Mouse (Mus musculus): ENCODE results near the gene Gnat3.
"Not testable (repeated sequence)": the region's sequence is repeated elsewhere in the genome, so short reads cannot be mapped to it uniquely, and the experiment has no call there.

Gene Gnat3

GRCm38 (mm10) chr5:17962249-17962648 lies at the start of gene Gnat3:
Gene Gnat3, plus strand, starts transcription at chr5:17962549.
- DNase-seq (ENCODE audit: low spot score) = no peak

- no peak for DNase-seq (ENCODE audit: low spot score)
Measured at GRCm38 (mm10) chr5:17918966-17919365, 43.4 kb upstream of the Gnat3 start.

- no peak for DNase-seq (ENCODE audit: low spot score)
Measured at GRCm38 (mm10) chr5:17923648-17924047, 38.7 kb upstream of the Gnat3 start.

- no peak for DNase-seq (ENCODE audit: low spot score)
Measured at GRCm38 (mm10) chr5:17924085-17924518, 38.2 kb upstream of the Gnat3 start.

- no peak for DNase-seq (ENCODE audit: low spot score)
Measured at GRCm38 (mm10) chr5:17928471-17928870, 33.9 kb upstream of the Gnat3 start.

- DNase-seq (ENCODE audit: low spot score) = no peak
Measured at GRCm38 (mm10) chr5:17929006-17929567, 33.3 kb upstream of the Gnat3 start.

- not testable (repeated sequence) for DNase-seq (ENCODE audit: low spot score)
Measured at GRCm38 (mm10) chr5:17931588-17931987, 30.8 kb upstream of the Gnat3 start.

- DNase-seq (ENCODE audit: low spot score) = no peak
Measured at GRCm38 (mm10) chr5:17934501-17934900, 27.8 kb upstream of the Gnat3 start.

- no peak for DNase-seq (ENCODE audit: low spot score)
Measured at GRCm38 (mm10) chr5:17938170-17938939, 24.0 kb upstream of the Gnat3 start.

- DNase-seq (ENCODE audit: low spot score) = no peak
Measured at GRCm38 (mm10) chr5:17956468-17956867, 5.9 kb upstream of the Gnat3 start.

GRCm38 (mm10) chr5:17969704-17970390 lies 7.5 kb downstream of the Gnat3 start:
- DNase-seq (ENCODE audit: low spot score) = no peak

GRCm38 (mm10) chr5:17970391-17970730 lies 8.0 kb downstream of the Gnat3 start:
- DNase-seq (ENCODE audit: low spot score) = no peak

- no peak for DNase-seq (ENCODE audit: low spot score)
Measured at GRCm38 (mm10) chr5:17980501-17981121, 18.3 kb downstream of the Gnat3 start.

- no peak for DNase-seq (ENCODE audit: low spot score)
Measured at GRCm38 (mm10) chr5:17982770-17983169, 20.4 kb downstream of the Gnat3 start.

GRCm38 (mm10) chr5:17984522-17984921 lies 22.2 kb downstream of the Gnat3 start:
- no peak for DNase-seq (ENCODE audit: low spot score)

- no peak for DNase-seq (ENCODE audit: low spot score)
Measured at GRCm38 (mm10) chr5:17986611-17987010, 24.3 kb downstream of the Gnat3 start.

- DNase-seq (ENCODE audit: low spot score) = no peak
Measured at GRCm38 (mm10) chr5:17990618-17991017, 28.3 kb downstream of the Gnat3 start.

- no peak for DNase-seq (ENCODE audit: low spot score)
Measured at GRCm38 (mm10) chr5:17999570-17999969, 37.2 kb downstream of the Gnat3 start.

GRCm38 (mm10) chr5:18000185-18000584 lies 37.8 kb downstream of the Gnat3 start:
- DNase-seq (ENCODE audit: low spot score) = no peak

GRCm38 (mm10) chr5:18001646-18002045 lies 39.3 kb downstream of the Gnat3 start:
- no peak for DNase-seq (ENCODE audit: low spot score)

GRCm38 (mm10) chr5:18003675-18004074 lies 41.3 kb downstream of the Gnat3 start:
- no peak for DNase-seq (ENCODE audit: low spot score)

GRCm38 (mm10) chr5:18004824-18005611 lies 42.7 kb downstream of the Gnat3 start:
- no peak for DNase-seq (ENCODE audit: low spot score)
